Mouse (Mus musculus) forebrain, embryonic 11.5 days (tissue): ENCODE data around the gene Tmem59l. TPM values are rescaled to one million over a fixed set of nuclear protein-coding genes. Genes with fewer than 3 reads are reported as not detected.

ENCODE experiments used
- ATAC-seq: fragments of 200-750 bp; cut with Nextera tagmentation; replicated peaks from 2 replicates; pipeline ENCODE4 v1.8.0; 2017; ENCODE audit warnings: moderate TSS enrichment; ENCODE audit not compliant: low FRiP score
- DNase-seq: peaks from one replicate; pipeline ENCODE4 v3.0.0-alpha.2; 2017; ENCODE audit warnings: low spot score
- H3K27ac ChIP-seq: fragments of 300-500 bp; sonication (generic); 2 replicates; pipeline ENCODE4 v1.5.1; 2014; ENCODE audit warnings: low read depth, low read length
- H3K27me3 ChIP-seq: fragments of 300-500 bp; sonication (generic); 2 replicates; pipeline ENCODE4 v1.6.1; 2014; ENCODE audit warnings: mild to moderate bottlenecking, low read length, mixed read lengths; ENCODE audit not compliant: control insufficient read depth, insufficient read depth
- H3K36me3 ChIP-seq: fragments of 300-500 bp; sonication (generic); 2 replicates; pipeline ENCODE4 v1.6.1; 2014; ENCODE audit warnings: mild to moderate bottlenecking, low read length, moderate library complexity, mixed read lengths; ENCODE audit not compliant: control insufficient read depth, insufficient read depth
- H3K4me1 ChIP-seq: fragments of 300-500 bp; sonication (generic); replicated peaks from 2 replicates; pipeline ENCODE4 v1.6.1; 2014; ENCODE audit warnings: low read length, mixed read lengths; ENCODE audit not compliant: control insufficient read depth, insufficient read depth
- H3K4me2 ChIP-seq: fragments of 300-500 bp; sonication (generic); 2 replicates; pipeline ENCODE4 v1.6.1; 2014; ENCODE audit warnings: low read depth, mild to moderate bottlenecking, low read length, moderate library complexity, mixed read lengths; ENCODE audit not compliant: severe bottlenecking
- H3K4me3 ChIP-seq: fragments of 300-500 bp; sonication (generic); 2 replicates; pipeline ENCODE4 v1.5.1; 2014; ENCODE audit warnings: low read depth, low read length
- H3K9ac ChIP-seq: fragments of 300-500 bp; sonication (generic); 2 replicates; pipeline ENCODE4 v1.6.1; 2014; ENCODE audit warnings: low read length
- H3K9me3 ChIP-seq: fragments of 300-500 bp; sonication (generic); 2 replicates; pipeline ENCODE4 v1.6.1; 2016; ENCODE audit warnings: low read length, mixed read lengths; ENCODE audit not compliant: control insufficient read depth
- WGBS: fragments of 180-500 bp; shearing (Covaris S2); extraction: QIAGEN DNeasy Blood & Tissue Kit; methylation state at CpG from one replicate; pipeline ENCODE4 v1.1.7; 2014; 5-methylcytosine and 5-hydroxymethylcytosine counted together
- polyA plus RNA-seq: library from polyadenylated mRNA; unstranded; fragments of >200 nt; fragmentation: Nextera tagmentation; extraction: Ambion mirVana; gene quantifications from 2 replicates; pipeline ENCODE4 v1.2.1, GENCODE M21; 2014

The Tmem59l gene
- polyA plus RNA-seq, 1 experiment from 2014 or later, result 10.4 TPM

DNA sequence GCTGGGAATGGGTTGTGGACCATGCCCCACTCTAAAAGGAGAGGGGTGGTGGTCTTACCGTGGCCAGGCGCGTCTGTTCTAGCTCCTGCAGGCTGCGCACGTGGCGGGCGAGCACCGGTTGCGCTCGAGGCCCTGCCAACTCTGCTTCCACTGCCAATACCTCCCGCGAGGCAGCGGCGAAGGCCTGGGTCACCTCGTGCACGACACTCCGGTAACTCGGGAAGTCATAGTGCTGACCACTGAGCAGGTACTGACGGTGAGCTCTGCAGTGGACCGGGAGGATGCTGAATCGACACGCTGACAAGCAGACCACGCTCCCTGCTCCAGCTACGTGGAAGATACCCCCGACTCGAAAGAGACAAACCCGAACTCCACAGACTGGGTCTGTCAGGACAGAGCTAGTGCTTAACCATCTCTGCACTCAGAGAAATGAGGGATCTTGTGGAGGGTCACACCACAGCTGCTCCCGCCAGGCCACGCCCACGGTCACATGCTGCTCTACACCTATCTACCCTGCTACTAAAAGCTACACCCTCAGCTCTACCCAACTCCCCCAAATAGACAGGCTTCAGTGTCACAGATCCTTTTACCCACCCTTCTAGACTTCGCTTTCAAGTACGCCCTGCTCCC lies 18.7 kb upstream of the Tmem59l start:
- ATAC-seq (peak; percentile 25; the same call in 1 of the 2 replicates), DNase-seq (no peak)
- Histone ChIP-seq H3K4me1 (peaks cover 18% of the 10 kb centered on the region), H3K9ac (peak overlapping the region; percentile 83), H3K4me3 (peak overlapping the region; percentile 62), H3K36me3 (peaks cover 7% of the 10 kb centered on the region; the same call in 1 of the 2 replicates), H3K4me2 (peak overlapping the region; percentile 76), H3K9me3 (no peaks in the 10 kb centered on the region), H3K27ac (peak overlapping the region; percentile 73), H3K27me3 (peaks cover 29% of the 10 kb centered on the region)
- WGBS, result 37% methylated on average over 32 of the region's 32 CpGs

DNA sequence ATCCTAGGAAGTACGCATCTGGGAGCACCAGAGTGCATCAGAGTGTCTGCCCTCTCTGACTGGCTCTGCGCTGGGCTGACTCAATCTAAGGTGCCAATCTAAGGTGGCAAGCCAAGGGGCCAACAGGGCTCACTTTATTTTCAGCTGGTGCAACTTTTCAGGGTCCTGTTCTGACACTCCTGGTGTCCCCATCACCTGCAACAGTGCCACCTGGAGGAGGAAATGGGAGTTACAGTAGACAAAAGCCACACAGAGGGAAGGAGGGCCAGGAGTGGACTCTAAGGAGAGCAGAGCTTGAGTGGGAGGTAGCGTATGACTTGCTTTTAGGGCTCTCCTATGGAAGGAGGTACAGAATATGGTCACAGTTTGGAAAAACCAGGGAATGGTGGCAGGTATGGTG lies 17.7 kb upstream of the Tmem59l start:
- ATAC-seq (no peak), DNase-seq (peak; percentile 85)
- peaks cover 7% of the 10 kb centered on the region; the same call in 1 of the 2 replicates for H3K36me3 ChIP-seq
- no peak overlapping the region for H3K27ac ChIP-seq
- no peak overlapping the region for H3K9ac ChIP-seq
- 69% methylated on average over 3 of the region's 3 CpGs for WGBS
- no peak overlapping the region for H3K4me2 ChIP-seq
- peaks cover 38% of the 10 kb centered on the region for H3K27me3 ChIP-seq
- no peaks in the 10 kb centered on the region for H3K9me3 ChIP-seq
- peaks cover 18% of the 10 kb centered on the region for H3K4me1 ChIP-seq
- no peak overlapping the region for H3K4me3 ChIP-seq

DNA sequence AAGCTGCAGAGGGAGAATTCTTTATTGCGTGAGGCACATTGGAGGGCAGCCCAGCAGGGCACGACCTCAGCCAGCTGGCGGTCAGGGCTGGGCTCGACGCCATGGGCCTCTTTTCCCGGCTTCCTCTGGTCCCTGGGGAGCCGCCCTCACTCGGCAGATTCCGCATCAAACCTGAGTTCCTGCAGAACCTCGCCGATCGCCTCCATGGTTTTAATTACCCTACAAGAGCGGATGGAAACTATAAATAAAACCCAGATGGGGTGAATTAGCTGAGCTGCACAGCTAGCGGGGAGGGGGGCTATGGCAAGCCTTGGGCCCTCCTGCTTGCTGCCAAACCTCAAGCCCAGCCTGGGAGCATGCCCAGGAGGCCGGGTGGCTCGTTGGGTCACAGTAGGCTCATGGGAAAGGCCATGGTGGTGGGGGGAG lies 17.1 kb upstream of the Tmem59l start:
- H3K27me3 ChIP-seq, result peaks cover 43% of the 10 kb centered on the region
- ATAC-seq (no peak), DNase-seq (no peak)
- 58% methylated on average over 16 of the region's 16 CpGs for WGBS
- no peak overlapping the region for H3K4me3 ChIP-seq
- no peak overlapping the region for H3K27ac ChIP-seq
- H3K9ac ChIP-seq, result no peak overlapping the region
- H3K4me1 ChIP-seq, result peaks cover 17% of the 10 kb centered on the region
- H3K36me3 ChIP-seq, result peaks cover 7% of the 10 kb centered on the region; the same call in 1 of the 2 replicates
- H3K4me2 ChIP-seq, result no peak overlapping the region
- no peaks in the 10 kb centered on the region for H3K9me3 ChIP-seq

DNA sequence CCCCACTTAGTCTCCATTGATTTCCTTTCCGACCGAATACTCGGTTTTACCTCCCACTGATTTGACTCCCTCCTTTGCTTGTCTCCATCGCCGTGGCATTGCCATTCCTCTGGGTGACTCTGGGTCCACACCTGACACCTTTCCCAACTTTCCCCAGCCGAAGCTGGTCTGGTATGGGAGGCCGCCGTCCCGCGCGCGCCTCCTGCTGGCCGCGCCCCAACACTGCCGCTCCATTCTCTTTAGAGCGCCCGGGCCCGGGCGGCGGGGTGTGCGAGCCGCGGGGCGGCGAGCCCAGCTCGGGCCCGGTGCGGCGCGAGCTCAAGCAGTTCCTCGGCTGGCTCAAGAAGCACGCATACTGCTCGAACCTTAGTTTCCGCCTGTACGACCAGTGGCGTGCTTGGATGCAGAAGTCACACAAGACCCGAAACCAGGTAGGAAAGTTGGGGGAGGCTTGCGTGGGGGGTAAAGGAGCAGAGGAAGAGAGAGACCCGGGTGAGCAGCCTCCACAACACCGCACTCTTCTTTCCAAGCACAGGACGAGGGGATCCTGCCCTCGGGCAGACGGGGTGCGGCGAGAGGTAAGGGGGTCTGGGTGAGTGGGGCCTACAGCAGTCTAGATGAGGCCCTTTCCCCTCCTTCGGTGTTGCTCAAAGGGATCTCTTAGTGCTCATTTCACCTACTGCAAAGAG lies 16.0 kb upstream of the Tmem59l start:
- peaks cover 8% of the 10 kb centered on the region for H3K4me1 ChIP-seq

DNA sequence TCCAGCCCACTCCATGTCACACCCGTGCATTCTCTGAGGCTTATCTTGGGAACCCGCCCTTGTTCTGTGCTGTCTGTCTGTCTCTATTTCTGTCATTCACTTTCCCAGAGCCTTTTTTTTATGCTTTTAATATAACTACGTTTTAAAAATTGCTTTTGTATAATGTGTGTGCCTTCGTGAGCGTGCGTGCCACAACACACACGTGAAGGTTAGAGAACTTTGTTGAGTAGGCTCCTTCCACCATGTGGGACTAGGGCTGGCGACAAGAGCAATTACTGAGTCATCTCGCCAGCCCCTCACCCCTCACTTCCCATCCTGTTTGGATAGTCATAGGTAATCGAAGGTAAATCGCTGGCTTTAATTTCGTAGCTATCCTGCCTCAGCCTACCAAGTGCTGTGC lies 15.4 kb upstream of the Tmem59l start:
- H3K4me3 ChIP-seq, result no peak overlapping the region
- no peak overlapping the region for H3K27ac ChIP-seq
- no peak overlapping the region for H3K9ac ChIP-seq
- H3K27me3 ChIP-seq, result peaks cover 58% of the 10 kb centered on the region
- no peaks in the 10 kb centered on the region for H3K9me3 ChIP-seq
- peaks cover 3% of the 10 kb centered on the region; the same call in 1 of the 2 replicates for H3K36me3 ChIP-seq
- ATAC-seq (no peak), DNase-seq (no peak)
- no peak overlapping the region for H3K4me2 ChIP-seq
- 27% methylated on average over 12 of the region's 12 CpGs for WGBS
- H3K4me1 ChIP-seq, result peaks cover 8% of the 10 kb centered on the region

More for the DNA sequence above, 16.0 kb upstream of the Tmem59l start:
- H3K27me3 ChIP-seq, result peaks cover 53% of the 10 kb centered on the region
- H3K9me3 ChIP-seq, result no peaks in the 10 kb centered on the region
- H3K4me2 ChIP-seq, result peak overlapping the region; percentile 18; the same call in 1 of the 2 replicates
- no peak overlapping the region for H3K9ac ChIP-seq
- no peak overlapping the region for H3K27ac ChIP-seq
- WGBS, result 10% methylated on average over 46 of the region's 46 CpGs
- H3K4me3 ChIP-seq, result no peak overlapping the region
- DNase-seq (peak; percentile 86), ATAC-seq (0 out of 2 replicates have a peak, but pooled peaks have one; percentile 11)
- H3K36me3 ChIP-seq, result peaks cover 7% of the 10 kb centered on the region; the same call in 1 of the 2 replicates

DNA sequence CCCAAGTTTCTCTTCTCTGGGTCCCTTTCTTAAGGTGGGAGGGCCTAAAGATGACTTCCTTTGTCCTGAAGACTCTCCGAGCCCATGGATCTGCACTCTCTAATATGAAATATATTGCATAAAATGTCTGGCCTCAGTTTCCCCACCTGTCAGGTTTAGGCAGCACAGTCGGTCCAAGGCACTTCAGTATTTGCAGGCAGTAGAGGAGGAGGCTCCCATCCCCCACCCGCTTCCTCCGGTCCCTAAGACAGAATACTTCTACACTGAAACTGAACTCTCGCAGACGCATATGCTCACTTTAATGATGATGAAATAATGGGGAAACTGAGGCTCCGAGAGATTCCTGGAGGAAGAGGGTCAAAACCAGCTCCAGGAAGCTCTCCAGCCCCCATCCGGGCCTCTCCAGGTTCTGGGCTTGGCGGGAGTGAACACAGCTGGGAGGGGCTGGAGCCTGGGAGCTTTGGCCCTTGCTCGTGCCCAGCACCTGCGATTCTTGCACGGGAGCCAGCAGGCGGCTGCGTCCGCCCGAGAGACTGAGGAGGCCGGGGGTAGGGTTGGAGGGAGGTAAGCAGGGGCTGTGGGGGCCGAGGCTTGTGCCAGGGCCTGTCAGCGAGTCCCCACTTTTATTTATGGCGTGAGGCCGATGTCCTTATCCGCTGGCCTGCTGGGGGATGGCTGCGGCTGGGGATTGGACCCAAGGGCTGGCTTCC lies 14.8 kb upstream of the Tmem59l start:
- H3K9me3 ChIP-seq, result no peaks in the 10 kb centered on the region
- H3K4me1 ChIP-seq, result peaks cover 8% of the 10 kb centered on the region
- H3K27ac ChIP-seq, result no peak overlapping the region
- ATAC-seq (no peak), DNase-seq (no peak)
- WGBS, result 9% methylated on average over 23 of the region's 23 CpGs
- H3K4me2 ChIP-seq, result no peak overlapping the region
- no peak overlapping the region for H3K9ac ChIP-seq
- peaks cover 63% of the 10 kb centered on the region for H3K27me3 ChIP-seq
- no peak overlapping the region for H3K4me3 ChIP-seq
- no peaks in the 10 kb centered on the region for H3K36me3 ChIP-seq

DNA sequence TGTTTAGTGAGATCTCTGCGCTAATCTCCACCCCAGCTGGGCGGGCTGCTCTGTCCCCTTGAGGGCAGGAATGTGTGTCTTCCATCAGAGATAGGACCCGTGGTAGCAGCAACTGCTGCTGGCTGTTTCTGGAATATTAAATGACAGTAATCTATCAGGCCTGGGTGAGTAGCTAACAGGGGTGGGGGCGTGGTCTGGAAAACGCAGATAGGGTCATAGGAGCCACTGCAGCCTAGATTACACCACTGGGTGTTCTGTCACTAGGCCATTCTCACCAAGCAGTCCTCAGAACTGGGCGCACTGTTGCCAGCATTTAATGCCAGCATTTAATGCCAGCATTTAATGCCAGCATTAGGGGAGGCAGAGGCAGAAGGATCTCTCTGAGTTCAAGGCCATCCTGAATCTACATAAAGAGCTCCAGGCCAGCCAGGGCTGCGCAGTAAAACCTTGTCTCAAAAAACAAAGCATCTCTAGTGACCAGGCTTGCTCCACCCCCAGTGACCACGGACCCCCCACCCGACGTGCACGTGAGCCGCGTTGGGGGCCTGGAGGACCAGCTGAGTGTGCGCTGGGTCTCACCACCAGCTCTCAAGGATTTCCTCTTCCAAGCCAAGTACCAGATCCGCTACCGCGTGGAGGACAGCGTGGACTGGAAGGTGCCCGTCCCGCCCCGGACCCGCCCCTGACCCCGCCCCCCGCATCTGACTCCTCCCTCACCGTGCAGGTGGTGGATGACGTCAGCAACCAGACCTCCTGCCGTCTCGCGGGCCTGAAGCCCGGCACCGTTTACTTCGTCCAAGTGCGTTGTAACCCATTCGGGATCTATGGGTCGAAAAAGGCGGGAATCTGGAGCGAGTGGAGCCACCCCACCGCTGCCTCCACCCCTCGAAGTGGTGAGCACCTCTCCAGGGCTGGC lies 13.5 kb upstream of the Tmem59l start:
- peaks cover 76% of the 10 kb centered on the region for H3K27me3 ChIP-seq
- H3K36me3 ChIP-seq, result no peaks in the 10 kb centered on the region
- H3K9ac ChIP-seq, result no peak overlapping the region
- DNase-seq, result peak; percentile 74
- ATAC-seq, result no peak
- 6% methylated on average over 39 of the region's 39 CpGs for WGBS
- H3K27ac ChIP-seq, result no peak overlapping the region
- no peak overlapping the region for H3K4me3 ChIP-seq
- H3K9me3 ChIP-seq, result no peaks in the 10 kb centered on the region
- peaks cover 7% of the 10 kb centered on the region for H3K4me1 ChIP-seq
- peak overlapping the region; percentile 26 for H3K4me2 ChIP-seq

DNA sequence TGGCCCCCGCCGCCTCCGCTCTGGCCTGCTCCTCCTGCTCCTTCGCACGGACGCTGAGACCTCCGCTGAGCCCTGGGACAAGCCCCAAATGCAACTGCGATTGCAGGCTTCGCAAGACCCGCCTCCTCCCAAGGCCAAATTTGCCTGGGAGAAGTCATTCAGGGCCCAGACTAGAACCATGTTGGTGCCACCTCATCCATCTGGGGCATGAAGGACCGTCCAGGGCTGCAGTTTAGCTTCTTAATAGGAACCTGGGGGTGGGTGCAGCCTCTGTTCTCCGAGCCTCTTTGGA lies 8.6 kb upstream of the Tmem59l start:
- DNase-seq, result no peak

More for the DNA sequence above, 8.6 kb upstream of the Tmem59l start:
- peaks cover 10% of the 10 kb centered on the region for H3K4me1 ChIP-seq
- no peak overlapping the region for H3K4me3 ChIP-seq
- no peak for ATAC-seq
- H3K4me2 ChIP-seq, result no peak overlapping the region
- no peaks in the 10 kb centered on the region for H3K9me3 ChIP-seq
- peaks cover 96% of the 10 kb centered on the region for H3K27me3 ChIP-seq
- no peaks in the 10 kb centered on the region for H3K36me3 ChIP-seq
- no peak overlapping the region for H3K27ac ChIP-seq
- WGBS, result 5% methylated on average over 12 of the region's 12 CpGs
- no peak overlapping the region for H3K9ac ChIP-seq
